Mouse (Mus musculus) thymus, adult 2 months (tissue): Measurements from ENCODE around the gene Arhgap27. TPM values are rescaled to one million over a fixed set of nuclear protein-coding genes. Genes with fewer than 3 reads are reported as not detected.

Experiments
- DNase-seq: peaks from one replicate; pipeline ENCODE4 v3.0.0; 2021
- H3K27ac ChIP-seq: fragments of 200-500 bp; 2 replicates; pipeline ENCODE4 v1.5.1; 2012; ENCODE audit warnings: low read length, control low read depth; ENCODE audit not compliant: control insufficient read depth, insufficient read depth
- H3K27me3 ChIP-seq: fragments of 200-500 bp; 2 replicates; pipeline ENCODE4 v1.6.1; 2012; ENCODE audit warnings: mild to moderate bottlenecking, low read length, moderate library complexity, mixed read lengths; ENCODE audit not compliant: control insufficient read depth, insufficient read depth
- H3K36me3 ChIP-seq: fragments of 200-500 bp; 2 replicates; pipeline ENCODE4 v1.6.1; 2012; ENCODE audit warnings: mild to moderate bottlenecking, low read length, moderate library complexity; ENCODE audit not compliant: control insufficient read depth, insufficient read depth
- H3K4me1 ChIP-seq: fragments of 200-500 bp; replicated peaks from 2 replicates; pipeline ENCODE4 v1.6.1; 2012; ENCODE audit warnings: low read length; ENCODE audit not compliant: control insufficient read depth, insufficient read depth
- H3K4me3 ChIP-seq: fragments of 200-500 bp; 2 replicates; pipeline ENCODE4 v1.5.1; 2012; ENCODE audit warnings: mild to moderate bottlenecking, low read length, control low read depth, moderate library complexity; ENCODE audit not compliant: control insufficient read depth, insufficient read depth
- CTCF ChIP-seq: fragments of 200-500 bp; IDR thresholded peaks from 2 replicates; pipeline ENCODE4 v1.5.1; 2012; ENCODE audit warnings: mild to moderate bottlenecking, control low read depth, low read length, moderate library complexity, borderline replicate concordance; ENCODE audit not compliant: control insufficient read depth, poor library complexity, insufficient read depth; ENCODE audit errors: extremely low read depth
- POLR2A ChIP-seq: fragments of 200-500 bp; IDR thresholded peaks from 2 replicates; pipeline ENCODE4 v1.6.1; 2012; ENCODE audit warnings: mild to moderate bottlenecking, low read length, control low read depth, moderate library complexity; ENCODE audit not compliant: control insufficient read depth, poor library complexity, insufficient read depth; ENCODE audit errors: extremely low read depth
- WGBS: fragments of 180-500 bp; shearing (Covaris S2); methylation state at CpG from one replicate; pipeline ENCODE4 v1.1.7; 2018; 5-methylcytosine and 5-hydroxymethylcytosine counted together
- polyA plus RNA-seq: library from polyadenylated mRNA; depleted of rRNA; stranded (reverse); fragments of >200 nt; gene quantifications from 2 replicates; pipeline ENCODE4 v1.2.3, GENCODE M21; 2012

The Arhgap27 gene
- polyA plus RNA-seq, 1 experiment, result 124 TPM

DNA sequence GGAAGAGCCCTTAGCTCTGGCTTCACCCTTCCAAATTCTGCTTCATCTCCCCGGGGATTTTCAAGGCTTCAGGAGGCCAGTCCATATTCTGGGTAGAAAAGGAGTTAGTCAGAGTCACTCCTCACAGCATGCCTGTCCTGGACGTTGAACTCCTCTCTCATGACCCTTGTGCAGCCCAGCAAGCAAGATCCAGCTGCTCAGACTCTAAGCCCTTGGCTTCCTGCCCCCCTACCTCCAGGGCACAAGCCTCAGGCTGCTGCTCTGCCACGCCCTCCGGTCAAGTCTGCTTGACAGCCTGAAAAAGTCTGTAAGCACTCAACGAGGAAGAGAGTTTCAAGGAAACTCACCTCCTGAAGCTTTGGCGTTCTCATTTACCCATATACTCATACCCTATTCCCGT lies 43.1 kb upstream of the Arhgap27 start:
- Histone ChIP-seq H3K4me1 (no peaks in the 10 kb centered on the region), H3K27ac (no peak overlapping the region), H3K4me3 (no peak overlapping the region), H3K36me3 (no peaks in the 10 kb centered on the region; the same call in 1 of the 2 replicates), H3K27me3 (no peaks in the 10 kb centered on the region)
- DNase-seq, result no peak
- WGBS, result 82% methylated on average over 7 of the region's 7 CpGs
- TF ChIP-seq POLR2A (no peak), CTCF (no peak)

DNA sequence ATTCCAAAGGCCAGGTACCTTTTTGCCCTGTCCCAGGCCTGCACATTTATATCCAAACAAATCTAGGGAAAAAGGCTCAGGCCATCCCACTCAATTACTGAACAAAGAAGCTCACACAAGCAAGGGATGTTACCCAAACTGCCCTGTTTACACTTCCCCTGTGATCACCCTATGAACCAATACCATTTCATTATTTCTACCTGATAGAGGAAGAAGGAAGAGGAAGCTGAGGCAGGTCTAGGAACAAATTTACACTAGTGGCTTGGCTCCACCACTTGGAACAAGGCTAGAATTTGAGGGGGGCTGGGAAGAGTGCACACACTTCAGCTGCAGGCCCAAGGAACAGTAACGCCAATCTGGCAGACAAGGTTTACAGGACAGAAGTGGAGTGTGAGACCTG lies 42.3 kb upstream of the Arhgap27 start:
- H3K4me3 ChIP-seq, result no peak overlapping the region
- 93% methylated on average over 1 of the region's 1 CpGs for WGBS
- no peaks in the 10 kb centered on the region; the same call in 1 of the 2 replicates for H3K36me3 ChIP-seq
- no peaks in the 10 kb centered on the region for H3K27me3 ChIP-seq
- DNase-seq, result no peak
- H3K27ac ChIP-seq, result no peak overlapping the region
- H3K4me1 ChIP-seq, result no peaks in the 10 kb centered on the region
- no peak for TF ChIP-seq POLR2A
- no peak for TF ChIP-seq CTCF

DNA sequence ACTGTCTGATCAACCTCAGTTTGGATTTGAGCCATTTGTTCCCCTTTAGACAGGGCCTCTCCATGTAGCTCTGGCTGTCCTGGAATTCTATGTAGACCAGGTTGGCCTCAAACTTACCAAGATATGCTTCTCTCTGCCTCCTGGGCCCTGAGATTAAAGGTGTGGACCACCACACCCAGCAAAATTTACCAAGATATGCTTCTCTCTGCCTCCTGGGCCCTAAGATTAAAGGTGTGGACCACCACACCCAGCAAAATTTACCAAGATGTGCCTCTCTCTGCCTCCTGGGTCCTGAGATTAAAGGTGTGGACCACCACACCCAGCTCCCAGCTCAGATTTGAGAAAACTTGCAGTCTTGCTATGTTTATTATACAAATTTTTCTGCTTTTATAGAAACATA lies 41.1 kb upstream of the Arhgap27 start:
- Histone ChIP-seq H3K4me3 (no peak overlapping the region), H3K27me3 (no peaks in the 10 kb centered on the region), H3K4me1 (no peaks in the 10 kb centered on the region), H3K27ac (no peak overlapping the region), H3K36me3 (no peaks in the 10 kb centered on the region; the same call in 1 of the 2 replicates)
- no peak for DNase-seq
- TF ChIP-seq CTCF (no peak), POLR2A (no peak)

DNA sequence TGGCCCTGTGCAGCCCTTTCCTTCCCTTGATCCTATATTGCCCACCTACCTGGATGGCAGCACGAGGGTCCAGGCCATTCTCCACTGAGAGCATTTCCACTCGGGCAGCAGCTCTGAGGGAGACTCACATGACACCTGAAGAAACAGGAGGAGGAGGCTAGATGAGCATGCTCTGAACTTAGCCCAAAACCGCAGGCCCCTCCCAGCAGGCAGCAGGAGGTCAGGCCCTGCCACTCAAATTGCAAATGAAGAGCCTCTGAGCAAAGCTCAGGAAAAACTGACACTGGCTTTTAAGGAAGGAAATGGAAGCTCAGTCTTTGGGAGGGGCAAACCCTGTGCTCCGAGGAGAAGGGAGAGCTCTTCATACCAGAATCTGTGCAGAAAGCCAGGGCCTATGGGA lies 40.3 kb upstream of the Arhgap27 start:
- DNase-seq, result peak; percentile 13
- no peaks in the 10 kb centered on the region for H3K4me1 ChIP-seq
- 79% methylated on average over 4 of the region's 4 CpGs for WGBS
- no peaks in the 10 kb centered on the region for H3K27me3 ChIP-seq
- H3K27ac ChIP-seq, result no peak overlapping the region
- no peak for TF ChIP-seq CTCF
- TF ChIP-seq POLR2A, result no peak
- H3K4me3 ChIP-seq, result no peak overlapping the region
- no peaks in the 10 kb centered on the region; the same call in 1 of the 2 replicates for H3K36me3 ChIP-seq

DNA sequence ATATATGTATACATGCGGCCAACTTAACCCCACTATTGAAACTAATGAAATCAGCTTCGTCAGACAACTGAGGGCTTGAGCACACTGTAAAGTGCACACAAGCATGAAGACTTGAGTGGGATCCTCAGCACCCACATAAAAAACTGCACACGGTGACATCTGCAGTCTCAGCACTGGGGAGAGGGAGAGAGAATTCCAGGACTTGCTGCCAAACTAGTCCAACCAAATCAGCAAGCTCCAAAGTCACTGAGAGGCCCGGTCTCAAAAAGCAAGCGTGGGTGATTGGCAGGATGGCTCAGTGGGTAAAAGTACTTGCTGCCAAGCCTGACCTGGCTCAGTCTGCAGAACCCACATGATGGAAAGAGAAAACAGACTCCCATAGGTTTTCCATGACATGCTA lies 39.2 kb upstream of the Arhgap27 start:
- no peaks in the 10 kb centered on the region for H3K27me3 ChIP-seq
- no peaks in the 10 kb centered on the region; the same call in 1 of the 2 replicates for H3K36me3 ChIP-seq

DNA sequence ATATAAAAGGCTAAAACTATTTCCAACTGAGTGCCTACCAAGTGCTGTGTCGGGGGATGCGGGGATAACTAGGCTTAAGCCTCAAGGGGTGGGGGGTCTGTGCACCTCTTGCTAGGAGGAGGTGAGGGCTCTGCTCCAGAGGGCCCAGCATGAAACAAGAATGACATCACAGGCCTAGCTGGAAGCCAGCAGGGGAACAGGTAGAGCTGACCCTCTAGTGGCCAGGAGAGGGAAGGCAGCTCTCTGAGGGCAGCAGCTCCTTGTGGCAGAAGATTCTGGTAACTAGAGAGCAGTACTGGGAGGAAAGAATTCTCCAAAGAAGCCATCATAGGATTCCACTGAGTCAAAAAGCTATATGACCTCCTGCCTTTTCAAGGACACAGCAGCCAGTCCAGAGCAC lies 38.7 kb upstream of the Arhgap27 start:
- 87% methylated on average over 2 of the region's 2 CpGs for WGBS
- H3K4me3 ChIP-seq, result no peak overlapping the region
- no peaks in the 10 kb centered on the region for H3K27me3 ChIP-seq
- no peaks in the 10 kb centered on the region for H3K4me1 ChIP-seq
- DNase-seq, result peak; percentile 70
- no peak overlapping the region for H3K27ac ChIP-seq
- H3K36me3 ChIP-seq, result no peaks in the 10 kb centered on the region; the same call in 1 of the 2 replicates
- TF ChIP-seq CTCF, result peak; percentile 83; the same call in 1 of the 2 replicates
- no peak for TF ChIP-seq POLR2A

More for the DNA sequence above, 39.2 kb upstream of the Arhgap27 start:
- no peak for DNase-seq
- no peak overlapping the region for H3K4me3 ChIP-seq
- WGBS, result 93% methylated on average over 5 of the region's 5 CpGs
- TF ChIP-seq POLR2A (no peak), CTCF (no peak)
- no peak overlapping the region for H3K27ac ChIP-seq
- H3K4me1 ChIP-seq, result no peaks in the 10 kb centered on the region

DNA sequence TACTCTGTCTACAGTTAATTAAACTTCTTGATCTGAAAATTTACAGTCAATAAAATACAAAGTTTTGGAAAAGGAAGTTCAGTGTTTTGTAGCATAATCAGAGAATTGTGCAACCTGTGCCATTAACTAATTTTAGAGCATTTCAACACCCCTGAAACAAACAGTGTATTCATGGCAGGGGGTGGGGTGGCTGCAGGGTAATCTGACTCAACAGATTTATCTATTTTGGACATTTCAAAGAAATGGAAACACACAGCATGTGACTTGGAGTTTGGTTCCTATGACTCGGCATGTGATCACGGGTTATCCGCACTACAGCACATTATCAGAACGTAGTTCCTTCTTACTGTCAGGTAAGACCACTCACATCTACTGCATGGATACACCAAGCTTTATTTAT lies 36.5 kb upstream of the Arhgap27 start:
- WGBS, result 95% methylated on average over 4 of the region's 4 CpGs
- DNase-seq, result no peak

More for the DNA sequence above, 36.5 kb upstream of the Arhgap27 start:
- no peaks in the 10 kb centered on the region for H3K27me3 ChIP-seq
- peaks cover 20% of the 10 kb centered on the region for H3K36me3 ChIP-seq
- H3K27ac ChIP-seq, result no peak overlapping the region
- no peak overlapping the region for H3K4me3 ChIP-seq
- H3K4me1 ChIP-seq, result no peaks in the 10 kb centered on the region
- TF ChIP-seq CTCF (no peak), POLR2A (no peak)
